Mouse (Mus musculus) erythroid progenitor cell, adult 5-6 weeks (primary cell): Measurements from ENCODE around the gene Hoxb7. TPM values are rescaled to one million over a fixed set of nuclear protein-coding genes. Genes with fewer than 3 reads are reported as not detected.

ENCODE experiments used
- ATAC-seq: replicated peaks from 2 replicates; pipeline ENCODE4 v1.8.0; 2016; ENCODE audit warnings: moderate number of reproducible peaks, mild to moderate bottlenecking, moderate TSS enrichment, inconsistent platforms; ENCODE audit not compliant: poor library complexity, low FRiP score, severe bottlenecking
- total RNA-seq, 2 experiments: library from RNA; stranded (forward) in 1 of 2; stranded (reverse) in 1 of 2; fragments of 150-400 nt in 1 of 2; fragments of 186-747, 209-891 nt in 1 of 2; gene quantifications; 2 replicates each; pipeline versions ENCODE4 v1.2.3 to v1.2.4; 2015 to 2017; ENCODE audit warnings: low replicate concordance in 2 of 2

Hoxb7 gene
- total RNA-seq (2015; ENCODE audit: low replicate concordance): not detected in 2 replicates
- not detected in 2 replicates for total RNA-seq (2017; ENCODE audit: low replicate concordance)

DNA sequence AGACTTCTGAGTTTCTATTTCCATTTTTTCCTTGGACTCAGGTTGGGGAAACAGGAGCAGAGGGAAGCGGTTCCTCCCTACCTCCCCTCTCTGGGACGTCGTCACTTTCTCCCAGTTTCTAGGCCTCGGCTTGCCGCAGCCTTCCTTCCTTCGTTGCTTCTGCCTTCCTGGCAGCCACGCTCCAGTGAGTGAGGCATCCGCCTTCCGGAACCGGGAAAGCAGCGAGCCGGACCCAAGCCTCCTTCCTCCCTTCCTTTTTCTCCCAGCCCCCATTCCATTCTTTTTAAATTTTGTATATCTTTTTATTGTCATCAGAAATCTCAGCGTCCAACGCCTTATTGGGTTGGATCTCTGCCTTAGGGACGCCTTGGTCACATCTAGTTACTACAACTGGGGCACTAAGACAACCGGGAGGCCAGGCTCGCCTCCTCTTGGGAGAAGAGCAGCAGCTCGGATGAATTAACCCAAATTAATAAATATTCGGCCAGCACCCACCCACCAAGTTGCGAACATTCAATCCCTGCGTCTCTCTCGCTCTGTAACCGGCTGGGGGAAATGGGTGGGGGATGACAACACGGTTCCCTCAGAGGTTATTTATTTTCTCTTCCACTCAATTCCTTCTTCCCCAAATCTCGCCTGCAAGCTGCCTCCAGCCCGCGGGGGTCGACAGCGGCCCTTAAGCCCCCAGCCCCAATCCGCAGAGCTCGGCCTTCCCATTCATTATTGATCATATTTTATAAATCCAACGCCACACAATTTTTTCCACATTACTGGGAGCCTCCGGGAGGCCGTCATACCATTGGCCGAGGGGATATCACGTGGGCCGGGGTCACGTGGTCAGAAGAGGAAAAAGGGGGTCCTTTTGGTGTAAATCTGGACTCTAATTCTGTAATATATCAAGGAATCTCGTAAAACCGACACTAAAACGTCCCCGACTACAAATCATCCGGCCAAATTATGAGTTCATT is at the start of gene Hoxb7:
TSS of gene Hoxb7 (plus strand) at position 853 of the 968 bp plus-strand sequence.
- no peak for ATAC-seq

DNA sequence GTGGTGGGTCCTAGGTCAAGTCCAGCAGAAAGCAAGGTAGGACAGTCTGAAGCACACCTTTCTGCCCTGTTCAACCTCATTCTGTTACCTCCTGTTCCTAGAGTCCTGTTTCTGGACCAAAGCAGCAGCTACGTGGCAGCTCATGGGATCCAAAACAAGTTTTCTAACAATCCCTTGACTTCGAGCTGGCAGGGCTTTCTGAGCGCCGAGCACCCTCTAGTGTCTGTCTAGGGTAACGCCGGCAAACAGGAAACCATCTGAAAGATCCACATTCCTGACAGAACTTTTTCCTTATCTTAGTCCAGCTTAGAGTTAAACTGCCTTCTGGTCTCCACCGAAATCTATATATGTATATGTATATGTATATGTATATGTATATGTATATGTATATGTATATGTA is 46.2 kb upstream of the Hoxb7 start:
- ATAC-seq: no peak

DNA sequence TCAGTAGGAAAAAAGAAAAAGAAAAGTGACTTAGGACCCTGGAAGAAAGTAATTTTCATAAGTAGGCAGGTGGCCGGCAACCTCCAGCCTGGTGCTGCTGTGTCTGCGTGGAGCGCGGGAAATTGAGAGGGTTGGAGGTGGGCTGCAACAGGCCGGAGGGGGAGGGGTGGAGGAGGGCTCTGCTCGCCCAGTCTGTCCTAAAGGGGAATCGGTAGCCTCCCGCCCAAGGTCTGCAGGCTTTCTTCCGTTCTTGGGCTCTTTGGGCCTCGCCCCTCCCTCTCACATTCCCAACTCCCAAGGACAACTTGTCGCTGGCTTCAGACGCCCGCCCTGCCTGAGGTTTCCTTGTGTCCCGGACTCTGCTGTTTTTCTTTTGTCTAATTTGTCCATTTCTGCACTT is 35.5 kb upstream of the Hoxb7 start:
- ATAC-seq: no peak

DNA sequence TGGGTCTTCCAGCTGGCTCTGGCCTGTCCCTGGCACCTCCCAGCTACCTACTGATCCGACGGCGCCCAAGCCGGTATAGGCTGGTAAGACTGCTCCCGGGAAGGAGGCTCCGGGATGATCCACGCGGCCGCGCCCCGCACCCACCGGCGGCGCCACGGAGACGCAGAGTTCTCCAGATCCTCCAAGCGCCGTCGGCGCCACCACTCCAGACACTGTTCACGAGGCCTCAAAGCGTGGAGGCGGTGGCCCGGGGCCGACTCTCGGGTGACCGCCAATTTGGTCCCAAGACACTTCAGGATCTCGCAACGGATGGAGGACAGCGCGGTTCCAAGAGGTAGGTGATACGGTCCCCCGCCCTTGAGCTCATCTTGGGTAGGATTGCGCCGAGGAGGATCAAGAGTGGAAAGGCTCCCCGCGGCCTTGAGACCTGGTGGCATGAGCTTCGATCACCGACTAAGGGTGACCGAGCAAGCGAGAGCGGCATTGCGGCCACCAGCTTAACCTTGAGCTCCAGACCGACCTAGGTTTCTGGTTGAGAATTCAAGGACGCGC is 34.9 kb upstream of the Hoxb7 start:
- no peak for ATAC-seq

GRCm38 (mm10) chr11:96252541-96253120 is 33.8 kb upstream of the Hoxb7 start:
- ATAC-seq: no peak

DNA sequence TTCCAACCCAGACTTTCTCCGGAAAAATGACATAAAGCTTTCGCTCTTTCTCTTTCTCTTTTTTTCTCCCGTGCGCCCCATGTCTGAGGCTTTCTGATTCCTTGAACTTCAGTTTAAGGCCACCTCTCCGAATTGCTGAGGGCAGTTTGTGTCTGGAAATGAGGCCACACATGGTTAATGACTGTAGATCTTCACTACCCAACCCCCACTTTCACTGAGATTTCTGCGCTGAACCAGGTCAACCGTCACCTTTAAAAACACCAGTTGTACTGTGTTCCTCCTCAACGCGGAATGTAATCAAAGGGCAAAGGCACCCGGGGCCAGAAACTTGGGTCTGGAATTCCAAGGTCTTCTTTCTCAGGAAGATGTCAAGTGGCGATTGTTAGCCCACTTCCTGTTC is 32.2 kb upstream of the Hoxb7 start:
- no peak for ATAC-seq

DNA sequence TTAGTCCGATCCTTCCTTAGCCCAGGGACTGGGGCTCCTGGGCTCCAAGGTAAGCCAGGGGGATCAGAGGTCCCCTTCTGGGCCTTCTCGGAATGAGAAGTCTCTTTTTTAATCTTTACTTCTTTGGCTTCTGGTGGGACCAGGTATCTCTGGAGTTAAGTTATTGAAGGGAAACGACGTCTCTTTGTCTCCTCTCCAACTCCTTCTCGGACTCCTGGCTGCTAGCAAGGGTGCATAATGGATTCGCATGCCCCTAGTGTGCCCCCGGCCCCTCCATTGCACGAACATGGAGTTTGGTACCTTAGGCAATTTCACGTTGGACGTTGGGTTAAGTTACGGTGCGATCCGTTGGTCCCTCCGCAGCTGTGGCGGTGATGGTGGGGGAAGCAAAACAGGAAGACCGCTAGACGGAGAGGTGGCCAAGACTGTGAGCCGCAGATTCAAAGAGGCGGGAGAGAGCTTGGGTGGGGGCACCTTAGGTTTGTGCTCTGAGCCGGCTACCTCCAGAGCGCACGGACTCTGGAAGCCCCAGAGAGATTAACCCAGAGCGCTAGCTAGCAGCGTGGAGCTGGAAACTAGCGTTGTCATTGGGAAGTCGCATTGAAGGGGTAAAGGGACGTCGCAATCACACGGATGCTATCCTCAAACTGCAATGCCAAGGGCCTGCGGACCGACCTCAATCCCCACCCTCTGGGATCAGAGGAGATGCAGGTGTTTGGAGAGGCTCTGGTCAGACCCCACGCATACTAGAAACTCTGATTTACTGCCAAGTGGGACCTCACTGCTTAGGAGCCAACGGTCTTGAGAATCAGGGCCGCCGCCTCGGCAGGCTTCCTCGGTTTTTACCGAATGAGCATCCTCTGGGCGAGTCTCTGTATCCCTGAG is 31.1 kb upstream of the Hoxb7 start:
- ATAC-seq: no peak

- ATAC-seq: no peak
Measured at GRCm38 (mm10) chr11:96255996-96256445, 30.4 kb upstream of the Hoxb7 start.

- ATAC-seq: no peak
Measured at GRCm38 (mm10) chr11:96257141-96257540, 29.3 kb upstream of the Hoxb7 start.

- ATAC-seq: no peak
Measured at GRCm38 (mm10) chr11:96259038-96259437, 27.4 kb upstream of the Hoxb7 start.

DNA sequence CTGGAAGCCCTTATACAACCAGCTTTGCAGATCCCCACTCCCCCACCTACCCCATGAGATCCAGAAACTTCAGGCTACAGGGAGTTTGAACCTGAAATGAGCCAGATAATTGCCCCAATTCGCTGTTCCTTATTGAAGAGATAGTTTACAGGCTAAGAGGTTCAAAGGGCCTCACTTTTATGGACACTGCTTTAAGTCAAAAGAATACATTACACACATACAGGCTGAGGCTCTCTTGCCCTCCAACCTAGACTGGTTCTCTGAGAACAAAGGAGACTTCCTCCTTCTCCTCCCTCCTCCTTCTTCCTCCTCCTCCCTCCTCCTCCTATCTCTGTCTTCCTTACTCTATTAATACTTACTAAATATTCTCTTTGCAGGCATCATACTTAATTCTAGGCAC is 26.9 kb upstream of the Hoxb7 start:
- no peak for ATAC-seq

GRCm38 (mm10) chr11:96260310-96260970 is 26.0 kb upstream of the Hoxb7 start:
- no peak for ATAC-seq

DNA sequence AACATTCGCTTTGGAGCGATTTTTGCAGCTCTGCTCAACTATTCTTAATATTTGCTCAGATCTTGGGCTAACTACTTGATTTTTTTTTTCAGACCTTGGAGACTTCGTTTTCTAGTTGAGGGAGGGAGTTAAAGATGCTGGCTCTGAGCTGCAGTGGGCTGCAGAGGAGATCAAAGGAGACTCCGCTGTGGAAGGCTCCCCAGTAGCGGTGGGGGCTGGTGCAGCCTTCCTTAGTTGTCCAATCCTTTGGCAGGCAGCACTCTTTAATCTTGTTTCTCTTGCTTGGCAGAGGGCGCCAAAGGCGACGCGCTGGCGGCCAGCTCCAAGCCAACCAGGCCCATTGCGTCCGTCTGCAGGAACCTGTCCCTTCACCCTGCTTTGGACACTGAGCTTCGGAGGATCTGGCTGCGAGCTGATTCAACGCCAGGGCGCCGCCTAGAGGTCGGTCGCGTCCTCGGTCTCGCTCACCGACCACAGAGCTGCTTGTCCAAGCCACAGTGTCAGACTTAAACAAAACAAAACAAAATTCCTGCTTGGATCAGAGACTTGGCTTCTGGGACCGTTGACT is 25.0 kb upstream of the Hoxb7 start:
- ATAC-seq: no peak

DNA sequence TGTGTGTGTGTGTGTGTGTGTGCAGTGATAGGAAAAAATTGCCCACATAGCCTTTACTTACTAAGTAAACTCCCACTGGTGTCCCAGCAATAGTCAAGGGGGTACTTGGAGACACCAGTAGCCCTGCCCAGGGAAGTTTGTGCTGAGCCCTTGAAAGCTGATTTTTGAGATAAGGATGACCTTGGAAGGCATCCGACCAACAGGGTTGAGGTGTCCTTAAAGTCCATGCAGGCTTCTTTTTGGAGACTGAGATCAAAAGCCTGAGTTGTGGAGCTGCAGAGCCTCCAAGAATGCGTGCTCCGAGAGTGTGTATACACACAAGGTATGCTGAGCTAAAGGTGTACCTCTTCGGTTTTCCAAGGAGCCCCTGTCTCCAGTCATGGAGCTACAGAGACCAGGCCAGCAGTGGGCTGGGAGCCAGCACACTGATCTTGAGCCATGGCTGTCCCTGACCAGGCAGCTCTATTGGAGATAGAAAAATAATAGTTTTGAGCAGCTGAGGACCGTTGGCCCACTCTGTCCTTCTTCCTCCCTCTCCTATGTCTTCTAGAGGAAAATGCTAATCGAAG is 24.1 kb upstream of the Hoxb7 start:
- no peak for ATAC-seq

DNA sequence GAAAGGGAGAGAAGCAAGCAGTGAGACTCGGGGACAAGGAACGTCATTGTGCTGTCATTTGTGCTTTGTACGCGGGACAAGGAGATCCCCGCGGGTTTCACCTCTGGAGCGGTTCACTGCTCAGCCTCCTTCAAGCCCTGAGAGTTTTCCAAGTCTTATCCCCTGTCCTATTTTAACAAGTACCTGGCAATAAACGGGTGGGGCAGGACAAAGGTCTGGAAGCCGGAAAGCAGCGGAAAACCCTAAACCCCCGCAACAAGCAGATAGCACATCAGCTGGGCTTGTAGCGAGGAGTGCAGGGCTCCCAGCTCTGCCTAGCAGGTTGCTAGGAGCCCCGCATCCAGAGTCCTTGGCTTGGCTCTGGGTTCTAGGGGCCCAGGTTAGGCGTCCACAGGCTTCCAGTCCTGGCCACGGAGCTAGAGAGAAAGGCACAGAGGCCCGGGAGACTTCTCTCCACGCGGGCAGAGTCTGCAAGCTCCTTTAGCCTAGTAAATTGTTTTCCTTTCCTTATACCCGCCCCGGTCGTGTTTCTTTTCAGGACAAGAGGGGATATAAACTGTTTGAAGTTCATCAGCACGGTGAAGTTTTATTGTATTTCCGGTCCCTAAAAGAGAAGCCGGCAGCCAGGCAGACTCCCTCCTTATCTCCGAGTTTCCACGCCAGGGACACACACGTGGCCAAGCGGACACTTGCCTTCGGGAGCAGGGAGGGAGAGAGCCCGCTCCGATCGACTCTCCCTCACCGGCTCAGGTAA is 22.6 kb upstream of the Hoxb7 start:
- ATAC-seq: no peak

GRCm38 (mm10) chr11:96264390-96265020 is 21.9 kb upstream of the Hoxb7 start:
- ATAC-seq: no peak

DNA sequence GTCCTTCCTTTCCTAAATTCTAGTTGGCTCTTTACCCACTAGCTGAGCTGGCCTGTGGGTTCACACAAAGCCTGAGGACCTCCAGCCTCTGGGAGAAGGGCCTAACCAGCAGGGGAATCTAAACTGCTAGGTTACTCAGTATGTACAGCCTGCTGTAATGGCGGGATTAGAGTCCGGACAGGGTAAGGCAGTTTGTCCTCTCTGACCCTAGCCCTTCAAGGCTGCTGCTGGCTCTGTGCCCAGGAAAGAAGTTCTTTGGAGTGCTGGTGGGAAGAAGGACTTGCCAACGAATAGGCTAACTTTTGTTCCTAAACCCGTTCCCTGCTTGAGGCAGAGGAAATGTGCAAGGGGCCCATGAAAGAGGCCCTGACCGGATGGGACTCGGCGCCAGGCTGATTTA is 20.5 kb upstream of the Hoxb7 start:
- no peak for ATAC-seq
